Mouse (Mus musculus) hindbrain, embryonic 14.5 days (tissue): ENCODE measurements around the gene Nprl3. TPM values are rescaled to one million over a fixed set of nuclear protein-coding genes. Genes with fewer than 3 reads are reported as not detected.

Experiments used
- ATAC-seq: fragments of 200-750 bp; cut with Nextera tagmentation; 2 replicates; pipeline ENCODE4 v1.8.0; 2017; ENCODE audit warnings: moderate number of reproducible peaks, mild to moderate bottlenecking, moderate TSS enrichment, moderate library complexity; ENCODE audit not compliant: low FRiP score
- DNase-seq: peaks from one replicate; pipeline ENCODE4 v3.0.0-alpha.2; 2015; ENCODE audit warnings: low spot score
- H3K27ac ChIP-seq: fragments of 300-500 bp; sonication (generic); 2 replicates; pipeline ENCODE4 v1.5.1; 2014; ENCODE audit warnings: mild to moderate bottlenecking, moderate library complexity
- H3K27me3 ChIP-seq: fragments of 300-500 bp; sonication (generic); 2 replicates; pipeline ENCODE4 v1.6.1; 2014; ENCODE audit warnings: mild to moderate bottlenecking, low read length, mixed read lengths; ENCODE audit not compliant: control insufficient read depth, insufficient read depth
- H3K36me3 ChIP-seq: fragments of 300-500 bp; sonication (generic); replicated peaks from 2 replicates; pipeline ENCODE4 v1.6.1; 2014; ENCODE audit not compliant: control insufficient read depth, insufficient read depth
- H3K4me1 ChIP-seq: fragments of 300-500 bp; sonication (generic); replicated peaks from 2 replicates; pipeline ENCODE4 v1.6.1; 2014; ENCODE audit warnings: antibody characterized with exemption, low read length, mixed read lengths; ENCODE audit not compliant: control insufficient read depth, insufficient read depth
- H3K4me2 ChIP-seq: fragments of 300-500 bp; sonication (generic); replicated peaks from 2 replicates; pipeline ENCODE4 v1.6.1; 2014; ENCODE audit warnings: mild to moderate bottlenecking, moderate library complexity
- H3K4me3 ChIP-seq: fragments of 300-500 bp; sonication (generic); replicated peaks from 2 replicates; pipeline ENCODE4 v1.5.1; 2014; ENCODE audit warnings: mild to moderate bottlenecking, low read length
- H3K9ac ChIP-seq: fragments of 300-500 bp; sonication (generic); 2 replicates; pipeline ENCODE4 v1.6.1; 2014
- H3K9me3 ChIP-seq: fragments of 300-500 bp; sonication (generic); 2 replicates; pipeline ENCODE4 v1.6.1; 2016; ENCODE audit warnings: low read length; ENCODE audit not compliant: control insufficient read depth
- WGBS: fragments of 180-500 bp; shearing (Covaris S2); extraction: QIAGEN DNeasy Blood & Tissue Kit; methylation state at CpG from one replicate; pipeline ENCODE4 v1.1.7; 2014; 5-methylcytosine and 5-hydroxymethylcytosine counted together
- polyA plus RNA-seq: library from polyadenylated mRNA; unstranded; fragments of >200 nt; fragmentation: Nextera tagmentation; extraction: Ambion mirVana; gene quantifications from 2 replicates; pipeline ENCODE4 v1.2.1, GENCODE M21; 2014

The Nprl3 gene
- polyA plus RNA-seq, 1 experiment from 2014 or later: 35.3 TPM

DNA sequence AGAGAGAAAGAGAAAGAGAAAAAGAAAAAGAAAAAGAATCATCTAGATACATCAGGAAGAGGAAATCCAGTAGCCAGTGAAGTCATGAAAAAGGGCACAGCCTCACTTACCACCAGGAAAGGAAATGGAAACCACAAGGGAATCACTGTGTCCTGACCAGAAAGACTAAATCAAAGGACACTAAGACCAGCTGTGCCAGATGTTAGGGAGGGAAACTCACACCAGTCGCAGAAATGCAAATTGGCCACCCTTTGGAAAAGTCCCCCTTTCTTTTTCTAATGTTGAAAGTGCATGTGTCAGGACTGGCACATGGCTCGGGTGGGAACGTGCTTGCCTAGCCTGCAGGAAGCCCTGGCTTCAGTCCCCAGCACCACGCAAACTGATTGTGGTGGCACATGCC is 3.7 kb upstream of the Nprl3 start:
- Histone ChIP-seq H3K9me3 (no peaks in the 10 kb centered on the region), H3K27me3 (no peaks in the 10 kb centered on the region), H3K4me2 (no peak overlapping the region), H3K4me3 (no peak overlapping the region), H3K36me3 (no peaks in the 10 kb centered on the region), H3K9ac (no peak overlapping the region), H3K4me1 (peaks cover 11% of the 10 kb centered on the region), H3K27ac (no peak overlapping the region)
- WGBS: 46% methylated on average over 4 of the region's 4 CpGs
- DNase-seq (no peak), ATAC-seq (no peak)

DNA sequence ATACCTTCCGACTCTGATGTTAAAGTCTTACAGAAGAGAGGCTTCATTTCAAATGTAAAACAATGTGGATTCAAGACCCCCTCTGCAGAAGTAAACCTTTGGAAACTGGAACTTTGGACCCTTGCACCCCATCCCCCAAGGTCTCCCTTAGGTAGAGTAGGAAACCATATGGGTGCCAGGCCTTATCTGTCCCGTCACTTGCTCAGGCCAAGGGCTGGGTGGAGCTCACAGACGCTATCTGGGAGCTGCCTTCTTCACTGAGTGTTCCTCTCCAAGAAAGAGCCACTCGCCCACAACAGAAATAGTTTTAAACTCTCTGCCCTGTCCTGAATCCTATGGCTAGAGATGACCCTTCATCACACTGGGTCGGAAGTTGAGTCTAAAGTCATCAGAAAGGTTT is 1.4 kb upstream of the Nprl3 start:
- no peak overlapping the region for H3K4me2 ChIP-seq
- DNase-seq: no peak
- WGBS: 88% methylated on average over 5 of the region's 5 CpGs

DNA sequence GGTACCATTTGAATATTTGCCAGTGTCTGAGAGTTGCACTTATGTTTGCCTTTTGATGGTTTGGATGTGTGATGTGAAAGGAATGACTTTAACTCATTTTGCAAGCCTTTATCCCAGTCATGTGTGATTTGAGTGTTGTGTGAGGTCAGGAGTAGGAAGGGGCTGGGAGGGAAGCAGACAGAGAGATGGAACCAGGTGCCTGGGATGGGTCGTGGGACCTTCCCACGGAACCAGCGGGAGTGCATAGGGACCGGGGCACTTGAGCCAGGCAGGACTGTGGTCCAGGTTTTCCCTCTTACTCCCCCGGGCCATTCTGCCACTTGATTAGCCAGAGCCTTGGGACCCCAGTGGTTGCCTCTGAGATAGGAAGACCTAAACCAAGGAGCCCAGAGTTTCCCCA is 457 bp upstream of the Nprl3 start:
- peak; percentile 25; the same call in 1 of the 2 replicates for ATAC-seq
- peak overlapping the region; percentile 92 for H3K27ac ChIP-seq
- no peak for DNase-seq
- peak overlapping the region; percentile 72 for H3K4me3 ChIP-seq
- no peaks in the 10 kb centered on the region for H3K9me3 ChIP-seq
- peaks cover 20% of the 10 kb centered on the region for H3K4me1 ChIP-seq
- H3K27me3 ChIP-seq: no peaks in the 10 kb centered on the region
- H3K36me3 ChIP-seq: no peaks in the 10 kb centered on the region
- WGBS: 24% methylated on average over 5 of the region's 5 CpGs
- peak overlapping the region; percentile 60 for H3K4me2 ChIP-seq
- peak overlapping the region; percentile 96 for H3K9ac ChIP-seq

More for the DNA sequence above, 1.4 kb upstream of the Nprl3 start:
- no peak overlapping the region for H3K4me3 ChIP-seq
- ATAC-seq: no peak
- no peaks in the 10 kb centered on the region for H3K9me3 ChIP-seq
- H3K27me3 ChIP-seq: no peaks in the 10 kb centered on the region
- H3K9ac ChIP-seq: no peak overlapping the region
- no peak overlapping the region for H3K27ac ChIP-seq
- peaks cover 20% of the 10 kb centered on the region for H3K4me1 ChIP-seq
- no peaks in the 10 kb centered on the region for H3K36me3 ChIP-seq

DNA sequence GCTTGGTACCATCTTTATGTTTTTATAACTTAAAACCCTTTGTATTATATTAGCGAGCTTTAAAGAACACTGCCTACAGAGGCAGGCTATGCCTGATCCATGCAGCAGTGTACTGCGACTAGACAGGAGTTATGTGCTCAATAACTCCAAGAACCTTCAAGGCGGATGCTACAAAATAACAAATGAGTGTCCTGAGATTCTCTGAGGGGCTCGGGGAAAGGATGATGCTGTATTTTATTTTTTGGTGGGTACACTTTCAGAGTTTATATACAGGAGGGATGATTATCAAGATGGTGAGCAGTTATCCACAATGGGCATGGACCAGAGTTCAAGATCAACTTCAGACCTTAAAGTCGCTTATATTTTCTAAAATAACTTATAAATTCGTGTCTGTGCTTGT is 731 bp downstream of the Nprl3 start:
- H3K36me3 ChIP-seq: no peaks in the 10 kb centered on the region; the same call in 1 of the 2 replicates
- H3K27ac ChIP-seq: peak overlapping the region; percentile 92
- H3K9me3 ChIP-seq: no peaks in the 10 kb centered on the region
- ATAC-seq (no peak), DNase-seq (no peak)
- peaks cover 20% of the 10 kb centered on the region for H3K4me1 ChIP-seq
- WGBS: 27% methylated on average over 6 of the region's 6 CpGs
- H3K27me3 ChIP-seq: no peaks in the 10 kb centered on the region
- H3K9ac ChIP-seq: peak overlapping the region; percentile 96
- peak overlapping the region; percentile 60 for H3K4me2 ChIP-seq
- peak overlapping the region; percentile 72 for H3K4me3 ChIP-seq

DNA sequence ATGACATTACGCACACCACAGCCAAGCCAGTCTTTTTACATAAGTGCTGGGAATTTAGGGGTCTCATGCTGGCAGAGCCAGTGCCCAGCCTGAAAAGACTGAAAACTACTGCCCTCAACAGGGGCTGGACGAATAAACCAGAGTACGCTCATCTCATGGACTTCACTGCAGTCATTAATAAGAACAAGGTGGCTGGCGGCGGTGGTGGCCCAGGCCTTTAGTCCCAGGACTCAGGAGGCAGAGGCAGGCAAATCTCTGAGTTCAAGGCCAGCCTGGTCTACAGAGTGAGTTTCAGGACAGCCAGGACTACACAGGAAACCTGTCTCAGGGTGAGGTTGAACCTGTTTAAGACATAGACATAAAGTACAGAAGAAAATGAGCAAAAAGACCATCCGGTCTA is 1.3 kb downstream of the Nprl3 start:
- H3K4me1 ChIP-seq: peaks cover 20% of the 10 kb centered on the region
- no peak overlapping the region for H3K4me3 ChIP-seq
- ATAC-seq: no peak
- no peak overlapping the region for H3K27ac ChIP-seq
- no peaks in the 10 kb centered on the region; the same call in 1 of the 2 replicates for H3K36me3 ChIP-seq
- no peak for DNase-seq
- H3K4me2 ChIP-seq: no peak overlapping the region
- H3K27me3 ChIP-seq: no peaks in the 10 kb centered on the region
- no peaks in the 10 kb centered on the region for H3K9me3 ChIP-seq
- 96% methylated on average over 6 of the region's 6 CpGs for WGBS
- H3K9ac ChIP-seq: no peak overlapping the region

DNA sequence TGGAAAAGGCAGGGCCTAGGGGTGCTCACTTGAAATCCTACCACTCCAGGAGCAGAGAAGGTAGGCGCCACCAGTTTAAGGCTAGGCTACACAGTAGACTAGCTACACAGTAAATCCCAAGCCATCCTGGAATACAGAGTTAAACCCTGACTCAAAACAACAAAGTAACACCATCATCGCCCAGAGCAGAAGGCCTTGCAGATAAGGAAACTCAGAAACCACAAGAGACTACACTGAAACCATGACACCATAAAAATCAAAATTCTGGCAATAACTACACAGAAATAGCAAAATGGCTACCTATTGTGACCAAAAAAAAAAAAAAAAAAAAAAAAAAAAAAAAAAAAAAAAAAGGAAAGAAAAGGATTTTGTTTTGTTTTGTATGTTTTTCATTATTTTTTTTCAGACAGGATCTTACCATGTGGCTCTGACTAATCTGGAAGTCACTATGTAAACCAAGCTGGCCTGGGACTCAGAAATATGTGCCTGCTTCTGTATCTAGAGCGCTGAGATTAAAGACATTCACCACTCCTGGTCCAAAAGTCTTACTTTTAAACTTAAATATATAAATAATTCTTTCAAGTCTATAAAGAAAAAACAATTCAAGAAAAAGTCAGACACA is 2.3 kb downstream of the Nprl3 start:
- DNase-seq (no peak), ATAC-seq (no peak)
- Histone ChIP-seq H3K36me3 (peaks cover 9% of the 10 kb centered on the region), H3K4me2 (no peak overlapping the region), H3K4me3 (no peak overlapping the region), H3K4me1 (peaks cover 20% of the 10 kb centered on the region), H3K27me3 (no peaks in the 10 kb centered on the region), H3K9me3 (no peaks in the 10 kb centered on the region), H3K27ac (no peak overlapping the region), H3K9ac (no peak overlapping the region)
- 96% methylated on average over 3 of the region's 3 CpGs for WGBS

DNA sequence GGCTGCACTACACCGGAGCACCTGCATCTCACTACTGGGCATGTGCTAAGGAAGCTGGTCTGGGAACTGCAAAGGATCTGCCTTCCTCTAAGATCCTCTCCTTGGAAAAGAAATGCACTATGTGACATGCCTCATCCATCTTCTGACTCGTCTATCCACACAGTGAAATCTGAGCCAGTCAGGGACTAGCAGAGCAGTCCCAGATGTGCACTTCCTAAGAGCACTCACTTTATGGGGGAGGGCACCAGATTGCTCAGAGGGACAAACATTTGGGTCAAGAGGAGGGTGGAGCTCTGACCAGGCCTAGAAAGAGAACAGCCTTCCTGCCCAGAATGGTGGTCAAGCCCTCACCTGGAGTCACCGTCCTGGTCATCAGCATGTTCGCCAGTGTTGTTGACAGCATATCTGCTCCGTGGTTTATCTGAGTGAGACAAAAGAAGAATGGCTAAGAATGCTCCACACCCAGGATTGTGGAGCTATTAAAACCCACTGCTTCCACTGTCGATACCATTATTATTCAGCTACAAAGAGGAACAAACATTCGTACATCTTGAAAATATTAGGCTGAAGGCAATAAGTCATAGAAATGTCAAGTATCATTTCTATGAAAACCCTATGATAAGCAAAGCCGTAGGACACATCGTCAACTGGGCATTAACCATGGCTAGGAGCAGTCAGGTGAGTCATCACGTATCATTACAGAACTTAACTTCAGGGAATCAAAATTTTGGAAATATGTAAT is 4.7 kb downstream of the Nprl3 start:
- H3K36me3 ChIP-seq: peaks cover 16% of the 10 kb centered on the region
- WGBS: 86% methylated on average over 10 of the region's 10 CpGs
- H3K4me3 ChIP-seq: no peak overlapping the region
- H3K4me1 ChIP-seq: peaks cover 15% of the 10 kb centered on the region
- no peaks in the 10 kb centered on the region for H3K27me3 ChIP-seq
- no peak overlapping the region for H3K9ac ChIP-seq
- no peak for ATAC-seq
- H3K9me3 ChIP-seq: no peaks in the 10 kb centered on the region
- H3K4me2 ChIP-seq: no peak overlapping the region
- H3K27ac ChIP-seq: no peak overlapping the region
- DNase-seq: no peak

DNA sequence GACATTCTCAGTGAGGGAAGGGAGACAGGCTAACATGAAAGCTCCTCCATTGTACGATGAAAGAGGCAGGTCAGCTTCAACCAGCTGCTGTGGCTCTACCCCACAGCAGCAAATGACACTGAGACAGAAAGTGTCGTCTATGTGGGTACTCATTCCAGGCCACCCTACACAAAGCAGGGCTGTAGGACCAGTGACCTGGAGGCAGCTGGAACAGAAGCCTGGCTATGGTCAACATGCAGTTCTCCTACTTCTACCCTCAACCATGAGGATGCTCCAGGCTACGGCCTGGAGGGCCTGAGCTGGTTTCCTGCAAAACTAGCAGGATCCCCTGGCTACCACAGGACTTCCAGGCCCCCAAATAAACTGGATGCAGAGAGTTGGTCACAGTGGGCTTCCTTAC is 10.9 kb downstream of the Nprl3 start:
- no peaks in the 10 kb centered on the region for H3K4me1 ChIP-seq
- no peak for DNase-seq
- 88% methylated on average over 3 of the region's 3 CpGs for WGBS
- peaks cover 47% of the 10 kb centered on the region for H3K36me3 ChIP-seq
- H3K9ac ChIP-seq: no peak overlapping the region
- no peak overlapping the region for H3K4me2 ChIP-seq
- no peak overlapping the region for H3K27ac ChIP-seq
- H3K4me3 ChIP-seq: no peak overlapping the region
- no peaks in the 10 kb centered on the region for H3K9me3 ChIP-seq
- no peaks in the 10 kb centered on the region for H3K27me3 ChIP-seq
- ATAC-seq: no peak

DNA sequence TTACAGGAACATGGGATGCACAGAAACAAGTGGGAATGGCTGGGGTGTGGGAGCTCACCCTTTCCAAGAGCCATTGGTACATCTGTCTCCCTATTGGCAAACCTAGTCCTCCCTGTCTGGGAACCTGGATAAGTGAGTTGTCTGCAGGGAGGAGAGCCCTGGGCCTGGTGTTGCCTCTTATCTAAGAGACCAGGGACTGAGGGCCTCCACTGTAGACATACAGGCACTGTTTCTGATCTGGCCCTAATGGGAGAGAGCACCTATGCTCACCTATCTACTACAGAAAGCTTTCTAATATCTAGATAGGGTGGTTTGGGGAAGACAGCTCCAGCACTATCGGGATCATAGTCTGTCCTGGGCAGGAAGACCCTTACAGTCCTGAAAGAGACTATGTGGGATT is 11.4 kb downstream of the Nprl3 start:
- DNase-seq: no peak
- no peak overlapping the region for H3K4me3 ChIP-seq
- no peaks in the 10 kb centered on the region for H3K4me1 ChIP-seq
- no peak overlapping the region for H3K27ac ChIP-seq
- H3K9ac ChIP-seq: peak overlapping the region; percentile 24; the same call in 1 of the 2 replicates
- 97% methylated on average over 1 of the region's 1 CpGs for WGBS
- no peaks in the 10 kb centered on the region for H3K9me3 ChIP-seq
- no peak overlapping the region for H3K4me2 ChIP-seq
- H3K36me3 ChIP-seq: peaks cover 51% of the 10 kb centered on the region
- no peak for ATAC-seq
- H3K27me3 ChIP-seq: no peaks in the 10 kb centered on the region
